Mouse (Mus musculus) hindbrain, embryonic 10.5 days (tissue): ENCODE data around the gene Rtp4. TPM values are rescaled to one million over a fixed set of nuclear protein-coding genes. Genes with fewer than 3 reads are reported as not detected.

Experiments used
- DNase-seq: peaks from one replicate; pipeline ENCODE4 v3.0.0-alpha.2; 2017; ENCODE audit warnings: low spot score
- H3K27ac ChIP-seq: fragments of 300-500 bp; sonication (generic); 2 replicates; pipeline ENCODE4 v1.5.1; 2016; ENCODE audit warnings: mild to moderate bottlenecking, moderate library complexity
- H3K27me3 ChIP-seq: fragments of 300-500 bp; sonication (generic); 2 replicates; pipeline ENCODE4 v1.6.1; 2016; ENCODE audit warnings: mild to moderate bottlenecking; ENCODE audit not compliant: poor library complexity, insufficient read depth, severe bottlenecking
- H3K36me3 ChIP-seq: fragments of 300-500 bp; sonication (generic); 2 replicates; pipeline ENCODE4 v1.6.1; 2016; ENCODE audit warnings: mild to moderate bottlenecking, moderate library complexity
- H3K4me1 ChIP-seq: fragments of 300-500 bp; sonication (generic); replicated peaks from 2 replicates; pipeline ENCODE4 v1.6.1; 2016; ENCODE audit warnings: mild to moderate bottlenecking
- H3K4me3 ChIP-seq: fragments of 300-500 bp; sonication (generic); 2 replicates; pipeline ENCODE4 v1.5.1; 2016; ENCODE audit warnings: mild to moderate bottlenecking, moderate library complexity
- H3K9me3 ChIP-seq: fragments of 300-500 bp; sonication (generic); 2 replicates; pipeline ENCODE4 v1.6.1; 2016; ENCODE audit warnings: mild to moderate bottlenecking, moderate library complexity
- WGBS: fragments of 180-500 bp; shearing (Covaris S2); methylation state at CpG from one replicate; pipeline ENCODE4 v1.1.7; 2016; 5-methylcytosine and 5-hydroxymethylcytosine counted together
- polyA plus RNA-seq: library from polyadenylated mRNA; unstranded; fragments of >200 nt; fragmentation: Nextera tagmentation; extraction: Ambion mirVana; gene quantifications from 2 replicates; pipeline ENCODE4 v1.2.1, GENCODE M21; 2016

The Rtp4 gene
- polyA plus RNA-seq, 1 experiment from 2014 or later: 1.5 TPM

DNA sequence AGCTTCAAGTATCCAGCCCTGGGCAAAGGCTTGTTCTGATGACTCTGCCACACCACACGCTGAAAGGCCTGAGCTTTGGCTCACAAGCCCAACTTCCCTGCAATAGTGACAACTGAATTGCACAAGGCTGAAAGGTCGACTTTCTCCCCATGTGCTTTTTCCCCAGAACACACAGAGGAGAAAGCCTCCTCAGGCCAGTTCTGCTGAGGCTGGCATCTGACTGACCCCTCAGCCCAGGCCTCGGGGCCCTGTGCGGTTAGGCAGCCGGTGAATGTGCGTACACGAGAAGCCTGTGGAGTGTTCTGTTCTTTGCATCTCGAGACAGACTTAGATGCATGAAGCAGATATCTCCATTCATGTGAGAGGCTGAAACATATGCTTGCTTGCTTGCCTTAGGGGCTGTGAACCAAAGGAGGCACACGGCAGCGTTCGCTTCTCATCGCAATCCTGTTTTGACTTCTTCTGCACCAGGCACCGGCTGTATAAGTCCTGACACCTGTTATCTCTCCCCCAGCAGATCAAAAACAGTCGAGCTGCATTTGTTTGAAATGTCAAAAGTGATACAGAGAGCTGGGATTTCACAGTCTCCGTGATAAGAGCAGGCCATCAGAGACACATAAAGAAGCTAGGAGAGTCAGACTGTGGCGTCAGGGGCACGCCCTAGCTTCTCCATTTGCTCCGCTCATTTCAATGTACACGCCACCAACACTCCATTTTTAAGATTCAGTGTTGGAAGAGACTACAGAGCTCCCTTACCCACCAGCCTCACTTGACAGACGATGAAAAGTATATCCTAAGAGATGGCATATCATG, 2.1 kb upstream of the Rtp4 start:
- peaks cover 19% of the 10 kb centered on the region; the same call in 1 of the 2 replicates for H3K27me3 ChIP-seq
- H3K36me3 ChIP-seq: no peaks in the 10 kb centered on the region; the same call in 1 of the 2 replicates
- H3K27ac ChIP-seq: no peak overlapping the region
- no peak overlapping the region for H3K4me3 ChIP-seq
- H3K4me1 ChIP-seq: peaks cover 31% of the 10 kb centered on the region
- no peaks in the 10 kb centered on the region for H3K9me3 ChIP-seq
- WGBS: 84% methylated on average over 20 of the region's 20 CpGs
- DNase-seq: no peak

DNA sequence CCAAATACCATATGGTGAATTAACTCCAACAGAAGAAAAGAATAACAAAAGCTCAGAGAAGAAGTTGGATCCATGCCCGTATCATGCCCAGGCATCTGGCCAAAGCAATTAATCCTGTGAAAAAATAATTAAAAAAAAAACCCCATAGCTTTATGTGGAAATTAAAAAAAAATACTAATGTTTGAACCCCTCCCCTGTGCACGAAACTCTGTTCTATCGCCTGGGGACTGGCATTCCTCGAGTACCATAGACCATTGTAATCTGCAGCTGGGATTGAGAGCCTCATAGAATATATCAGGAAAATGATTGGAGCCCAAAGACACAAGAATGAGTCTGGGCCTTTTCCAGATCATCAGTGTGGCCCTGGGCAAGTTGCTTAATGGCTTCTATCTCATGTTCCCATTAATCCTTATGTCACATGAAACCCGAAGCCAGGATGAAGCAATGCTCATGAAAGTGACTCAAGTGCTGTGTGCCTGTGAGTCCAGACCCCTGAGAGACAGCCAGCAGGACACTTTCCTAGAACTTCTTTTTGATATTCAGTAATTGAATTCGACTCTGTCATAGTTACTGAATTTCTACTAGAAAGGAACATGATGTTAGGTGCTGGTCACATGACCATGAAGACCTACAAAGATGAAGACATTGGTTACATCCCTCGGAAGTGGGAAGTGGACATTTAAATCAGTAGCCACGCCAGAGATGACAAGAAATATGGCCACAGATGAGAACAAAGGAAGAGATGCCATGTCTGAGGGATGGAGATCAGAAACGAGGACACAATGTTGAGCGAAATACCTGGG, 1.3 kb upstream of the Rtp4 start:
- Histone ChIP-seq H3K4me3 (peak overlapping the region; percentile 56; the same call in 1 of the 2 replicates), H3K27ac (no peak overlapping the region)

DNA sequence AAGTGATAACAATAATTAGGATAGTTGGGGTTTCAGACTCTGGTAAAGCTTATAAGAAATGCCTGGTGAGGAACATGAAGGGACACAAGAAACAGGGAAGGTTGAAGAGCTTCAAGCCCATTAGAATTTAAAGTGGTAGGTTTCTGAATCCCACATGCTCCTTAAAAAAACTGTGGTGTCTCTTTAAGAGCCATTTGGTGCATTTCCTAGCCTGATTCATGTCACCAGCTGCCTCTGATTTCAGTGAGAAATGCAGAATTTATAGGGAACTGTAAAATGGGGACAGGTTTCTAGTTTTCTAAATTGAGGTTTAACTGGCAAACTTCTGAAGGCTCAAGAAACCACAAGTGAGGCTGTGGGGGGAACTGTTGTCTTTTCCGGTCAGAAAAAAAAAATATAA, 320 bp upstream of the Rtp4 start:
- no peak for DNase-seq
- H3K4me1 ChIP-seq: peaks cover 40% of the 10 kb centered on the region
- peaks cover 20% of the 10 kb centered on the region; the same call in 1 of the 2 replicates for H3K27me3 ChIP-seq
- no peaks in the 10 kb centered on the region for H3K36me3 ChIP-seq
- H3K27ac ChIP-seq: peak overlapping the region; percentile 89
- WGBS: 10% methylated on average over 1 of the region's 1 CpGs
- H3K9me3 ChIP-seq: no peaks in the 10 kb centered on the region
- H3K4me3 ChIP-seq: peak overlapping the region; percentile 56

More for the DNA sequence above, 1.3 kb upstream of the Rtp4 start:
- Histone ChIP-seq H3K9me3 (no peaks in the 10 kb centered on the region), H3K36me3 (no peaks in the 10 kb centered on the region), H3K4me1 (peaks cover 39% of the 10 kb centered on the region), H3K27me3 (peaks cover 20% of the 10 kb centered on the region; the same call in 1 of the 2 replicates)
- whole genome bisulfite sequencing: 87% methylated on average over 10 of the region's 10 CpGs
- DNase-seq: no peak

DNA sequence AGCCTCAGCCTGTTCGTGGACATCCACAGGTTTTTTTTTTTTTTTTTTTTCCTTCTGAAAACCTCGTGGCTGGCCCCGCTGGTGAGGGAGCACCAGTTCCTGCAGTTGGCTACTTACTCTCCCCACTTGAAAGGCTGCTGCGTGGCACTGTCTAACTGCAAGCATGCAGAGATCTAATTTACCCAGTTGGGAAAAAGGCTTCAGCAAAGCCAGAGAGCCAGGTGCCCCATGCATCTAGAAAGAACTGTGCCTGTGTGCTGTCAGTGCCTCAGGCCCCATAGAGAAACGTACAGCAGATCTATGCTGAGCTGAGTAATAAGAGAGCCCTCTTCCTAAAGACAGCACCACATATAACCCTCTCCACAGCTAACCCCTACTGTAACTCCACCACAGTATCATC, 1.0 kb downstream of the Rtp4 start:
- WGBS: 15% methylated on average over 5 of the region's 5 CpGs
- Histone ChIP-seq H3K27ac (peak overlapping the region; percentile 89), H3K4me3 (no peak overlapping the region), H3K36me3 (no peaks in the 10 kb centered on the region), H3K9me3 (no peaks in the 10 kb centered on the region), H3K4me1 (peaks cover 40% of the 10 kb centered on the region), H3K27me3 (peaks cover 18% of the 10 kb centered on the region; the same call in 1 of the 2 replicates)
- no peak for DNase-seq

DNA sequence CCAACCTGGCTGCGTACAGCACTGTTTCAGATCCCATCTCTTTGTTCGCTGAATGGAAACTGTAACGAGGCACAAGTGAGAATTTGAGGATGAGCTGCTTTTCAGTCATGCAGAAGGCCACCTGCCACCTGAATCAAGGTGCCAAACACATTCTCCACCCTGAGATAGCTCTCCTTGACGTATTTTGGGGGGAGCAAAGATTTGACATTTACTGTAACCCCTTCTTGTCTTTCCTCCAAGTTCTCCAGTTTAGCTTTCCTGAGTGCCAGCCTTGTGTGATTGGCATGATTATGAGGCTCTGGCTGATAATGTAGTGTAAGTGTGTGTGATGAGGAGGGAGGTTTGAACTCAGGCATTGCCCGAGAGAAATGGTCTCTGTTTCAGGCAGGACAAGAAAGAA, 2.0 kb downstream of the Rtp4 start:
- H3K27ac ChIP-seq: no peak overlapping the region
- H3K27me3 ChIP-seq: peaks cover 18% of the 10 kb centered on the region; the same call in 1 of the 2 replicates
- H3K36me3 ChIP-seq: no peaks in the 10 kb centered on the region
- no peak overlapping the region for H3K4me3 ChIP-seq
- 87% methylated on average over 5 of the region's 5 CpGs for WGBS
- peaks cover 40% of the 10 kb centered on the region for H3K4me1 ChIP-seq
- no peaks in the 10 kb centered on the region for H3K9me3 ChIP-seq
- DNase-seq: no peak

DNA sequence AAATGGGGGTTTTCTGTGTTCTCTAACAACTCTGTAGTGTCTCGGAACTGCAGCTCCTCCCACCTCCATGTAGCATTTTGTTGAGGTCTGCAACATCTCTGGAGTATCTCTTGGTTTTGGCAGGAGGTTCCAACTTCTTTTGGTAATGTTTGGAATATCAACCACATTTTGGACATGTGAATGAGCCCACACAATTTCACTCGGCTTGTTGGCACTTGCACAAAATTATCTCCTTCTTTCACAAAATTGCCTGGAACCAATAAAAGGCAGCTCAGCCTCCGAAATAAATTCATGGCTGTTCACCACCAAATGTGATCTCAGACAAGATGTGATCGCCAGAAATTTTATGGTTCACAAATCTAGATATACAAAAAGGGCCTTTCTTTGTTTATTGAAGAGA, 9.1 kb downstream of the Rtp4 start:
- Histone ChIP-seq H3K9me3 (no peaks in the 10 kb centered on the region), H3K27me3 (no peaks in the 10 kb centered on the region), H3K4me3 (no peak overlapping the region), H3K27ac (no peak overlapping the region), H3K36me3 (no peaks in the 10 kb centered on the region), H3K4me1 (no peaks in the 10 kb centered on the region)
- DNase-seq: no peak
- WGBS: 81% methylated on average over 4 of the region's 4 CpGs

DNA sequence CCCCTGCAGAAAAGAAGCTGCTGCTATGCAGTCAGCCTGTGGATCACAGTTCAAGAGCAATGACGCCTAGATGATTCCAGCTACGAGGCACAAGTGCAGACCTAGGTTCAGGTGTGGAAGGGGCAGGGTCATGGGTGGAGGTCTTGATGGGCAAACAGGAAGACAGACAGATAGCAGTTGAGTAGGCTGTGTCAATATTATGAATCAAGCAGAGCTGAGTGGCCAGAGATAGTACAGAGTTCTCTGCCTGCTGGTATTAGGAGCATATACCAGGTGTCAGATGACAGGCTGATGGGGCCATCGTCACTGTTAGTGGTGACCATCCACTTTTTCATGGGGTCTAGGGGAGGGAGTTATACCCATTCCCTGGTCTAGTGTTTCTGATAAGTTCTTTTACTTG, 13.6 kb downstream of the Rtp4 start:
- no peak for DNase-seq
- no peak overlapping the region for H3K4me3 ChIP-seq
- no peak overlapping the region for H3K27ac ChIP-seq
- no peaks in the 10 kb centered on the region for H3K36me3 ChIP-seq
- H3K27me3 ChIP-seq: no peaks in the 10 kb centered on the region
- H3K9me3 ChIP-seq: no peaks in the 10 kb centered on the region
- WGBS: 80% methylated on average over 3 of the region's 3 CpGs
- no peaks in the 10 kb centered on the region for H3K4me1 ChIP-seq

DNA sequence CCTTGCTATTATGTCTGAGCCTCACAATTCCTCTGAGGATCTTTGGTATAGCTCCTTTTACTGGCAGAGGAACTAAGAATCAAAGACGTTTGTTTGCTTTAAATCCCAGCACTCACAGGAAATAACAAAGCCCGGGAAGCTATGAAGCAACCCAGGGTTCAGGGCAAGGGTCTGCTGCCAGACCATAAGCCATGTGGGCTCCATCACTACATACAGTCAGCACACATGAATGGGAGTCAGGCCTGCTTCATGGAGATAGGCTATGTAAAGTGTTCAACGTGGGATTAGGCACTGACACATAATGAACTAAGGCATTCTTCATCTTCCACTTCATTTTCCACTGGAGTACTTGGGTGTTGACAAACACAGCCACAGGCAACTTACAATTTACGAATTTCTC, 21.0 kb downstream of the Rtp4 start:
- Histone ChIP-seq H3K4me1 (no peaks in the 10 kb centered on the region), H3K36me3 (no peaks in the 10 kb centered on the region), H3K27ac (no peak overlapping the region), H3K4me3 (no peak overlapping the region), H3K9me3 (no peaks in the 10 kb centered on the region), H3K27me3 (no peaks in the 10 kb centered on the region)
- no peak for DNase-seq
- WGBS: 70% methylated on average over 4 of the region's 4 CpGs

DNA sequence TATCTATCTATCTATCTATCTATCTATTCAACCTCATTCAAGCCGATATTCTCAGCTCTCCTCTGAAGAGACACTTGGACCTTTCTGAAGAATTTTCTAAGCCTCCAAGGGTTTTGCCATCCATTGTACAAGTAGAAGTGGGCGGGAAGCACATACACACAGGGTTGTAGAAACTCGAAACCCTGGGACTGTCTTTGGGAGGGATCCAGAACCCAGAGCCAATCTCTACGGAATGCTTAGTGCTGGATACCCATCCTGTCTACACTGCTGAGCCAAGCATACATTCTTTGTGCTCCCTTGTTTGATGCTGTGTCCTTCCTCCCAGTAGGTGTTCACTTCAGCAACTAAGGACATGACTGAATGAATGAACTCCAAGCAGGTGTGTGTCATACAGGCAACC, 22.8 kb downstream of the Rtp4 start:
- H3K9me3 ChIP-seq: no peaks in the 10 kb centered on the region
- no peak for DNase-seq
- no peaks in the 10 kb centered on the region for H3K27me3 ChIP-seq
- no peak overlapping the region for H3K4me3 ChIP-seq
- WGBS: 75% methylated on average over 4 of the region's 4 CpGs
- no peak overlapping the region for H3K27ac ChIP-seq
- H3K4me1 ChIP-seq: no peaks in the 10 kb centered on the region
- H3K36me3 ChIP-seq: no peaks in the 10 kb centered on the region

DNA sequence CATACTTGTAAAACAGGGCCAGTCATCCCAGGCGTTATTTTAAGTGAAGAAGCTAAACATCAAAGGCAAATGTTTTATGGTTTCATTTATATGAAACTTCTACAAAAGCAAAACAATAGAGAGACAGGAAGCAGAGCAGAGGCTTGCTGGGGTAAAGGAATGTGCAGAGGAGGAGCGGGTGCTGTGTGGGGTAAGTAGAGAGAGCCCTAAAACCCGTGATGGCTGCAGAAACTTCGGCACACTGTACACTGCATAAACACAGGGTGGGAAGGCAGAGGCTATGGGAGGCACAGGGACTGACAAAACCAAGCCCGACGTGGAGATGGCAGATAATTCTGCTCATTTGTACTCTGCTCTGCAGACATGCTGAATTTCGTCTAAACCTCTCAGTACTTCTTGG, 24.3 kb downstream of the Rtp4 start:
- H3K4me3 ChIP-seq: no peak overlapping the region
- WGBS: 64% methylated on average over 7 of the region's 7 CpGs
- no peak for DNase-seq
- no peaks in the 10 kb centered on the region for H3K36me3 ChIP-seq
- H3K4me1 ChIP-seq: no peaks in the 10 kb centered on the region
- no peaks in the 10 kb centered on the region for H3K27me3 ChIP-seq
- H3K9me3 ChIP-seq: no peaks in the 10 kb centered on the region
- H3K27ac ChIP-seq: no peak overlapping the region

DNA sequence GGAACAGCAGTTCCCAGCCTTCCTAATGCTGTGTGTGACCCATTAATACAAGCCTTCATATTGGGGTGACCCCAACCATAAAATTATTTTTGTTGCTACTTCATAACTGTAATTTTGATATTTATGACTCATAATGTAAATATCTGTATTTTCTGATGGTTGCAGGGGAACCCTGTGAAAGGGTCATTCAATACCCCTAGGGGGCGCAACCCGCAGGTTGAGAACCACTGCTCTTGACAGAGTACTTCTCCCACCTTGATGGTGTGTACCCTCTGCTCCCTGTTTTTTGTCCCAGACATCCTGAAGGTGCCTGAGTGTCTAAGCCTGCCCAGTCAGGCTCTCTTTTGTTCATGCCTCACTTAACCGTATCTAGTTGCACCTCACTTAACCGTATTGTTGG, 27.7 kb downstream of the Rtp4 start:
- Histone ChIP-seq H3K9me3 (no peaks in the 10 kb centered on the region), H3K4me1 (no peaks in the 10 kb centered on the region), H3K36me3 (no peaks in the 10 kb centered on the region), H3K27me3 (no peaks in the 10 kb centered on the region), H3K4me3 (no peak overlapping the region), H3K27ac (no peak overlapping the region)
- 88% methylated on average over 4 of the region's 4 CpGs for WGBS
- DNase-seq: no peak

DNA sequence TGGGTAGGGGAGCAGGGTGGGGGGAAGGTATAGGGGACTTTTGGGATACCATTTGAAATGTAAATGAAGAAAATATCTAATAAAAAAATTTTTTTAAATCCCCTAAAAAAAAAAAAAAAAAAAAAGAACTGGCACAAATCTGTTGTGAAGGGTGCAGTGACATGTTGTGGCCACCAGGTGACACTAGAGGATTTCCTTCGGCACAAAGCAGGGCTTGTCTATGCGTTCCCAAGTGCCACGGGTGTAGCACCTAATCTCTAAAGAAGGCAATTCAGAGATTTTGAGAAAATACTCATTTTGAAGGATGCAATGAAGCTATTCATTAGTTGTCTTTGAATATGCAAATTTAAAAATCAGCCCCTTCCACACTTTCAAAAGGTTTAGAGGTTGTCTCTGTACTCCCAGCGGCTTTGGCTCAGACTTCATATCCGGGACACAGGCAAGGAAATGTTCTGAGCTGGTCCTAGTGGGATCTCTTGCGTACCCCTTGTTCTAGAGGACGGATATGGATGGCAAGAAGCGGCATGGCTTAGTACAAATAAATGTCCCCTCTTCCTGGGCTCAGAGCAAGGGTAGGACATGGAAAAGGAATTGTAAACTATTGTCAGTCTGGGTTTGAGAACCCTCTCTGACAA, 30.4 kb downstream of the Rtp4 start:
- H3K36me3 ChIP-seq: no peaks in the 10 kb centered on the region
- DNase-seq: peak; percentile 48
- no peaks in the 10 kb centered on the region for H3K9me3 ChIP-seq
- no peak overlapping the region for H3K27ac ChIP-seq
- no peaks in the 10 kb centered on the region for H3K4me1 ChIP-seq
- H3K4me3 ChIP-seq: no peak overlapping the region
- WGBS: 47% methylated on average over 8 of the region's 8 CpGs
- H3K27me3 ChIP-seq: no peaks in the 10 kb centered on the region
